Mouse (Mus musculus) spleen, postnatal 0 days (tissue): ENCODE results near the gene Tspan1. TPM values are rescaled to one million over a fixed set of nuclear protein-coding genes. Genes with fewer than 3 reads are reported as not detected.

Experiments
- polyA plus RNA-seq: library from polyadenylated mRNA; unstranded; fragments of >200 nt; fragmentation: Nextera tagmentation; extraction: Ambion mirVana; gene quantifications from 2 replicates; pipeline ENCODE4 v1.2.1, GENCODE M21; 2015

Tspan1 gene
- polyA plus RNA-seq: 0.08 and 0.14 TPM in 2 replicates

DNA sequence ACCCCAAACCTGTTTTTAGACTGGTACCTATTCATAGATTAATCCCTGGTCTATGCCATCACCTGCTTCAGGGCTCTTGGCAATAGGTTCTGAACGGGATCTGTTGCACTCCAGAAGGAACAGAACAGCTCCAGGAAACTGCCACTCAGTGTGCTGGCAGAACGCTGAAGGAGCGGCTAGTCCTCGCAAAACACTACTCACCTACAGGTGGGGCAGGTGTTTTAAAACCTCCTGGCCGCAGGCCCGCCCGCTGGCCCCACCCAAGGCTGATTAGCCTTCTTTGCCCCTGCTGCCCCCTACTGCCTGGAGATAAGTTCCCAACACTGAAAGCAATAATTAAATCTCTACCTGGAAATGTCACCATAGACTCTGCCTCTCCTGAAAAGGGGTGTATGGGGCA, at the start of gene Tspan1:
Gene Tspan1, minus strand, starts transcription at position 198 of the 400 bp plus-strand sequence.

DNA sequence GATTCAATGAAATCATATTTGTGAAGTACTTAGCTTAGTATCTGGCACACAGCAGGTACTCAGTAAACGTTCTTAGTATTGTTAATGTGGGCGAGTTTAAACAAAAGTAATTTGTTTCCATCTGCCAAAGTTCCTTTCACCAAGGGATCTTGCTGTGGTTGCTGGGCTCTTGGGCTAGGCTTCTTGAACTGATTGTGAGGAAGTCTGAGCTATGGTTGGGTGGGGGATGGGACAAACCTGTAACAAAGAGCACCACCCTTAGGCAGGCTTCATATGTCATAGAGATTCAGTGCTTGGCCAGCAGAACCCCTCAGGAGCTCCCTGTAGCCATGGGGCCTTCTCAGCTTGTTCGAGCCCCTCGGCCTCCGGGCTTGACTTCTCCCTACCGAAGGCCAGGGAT, 5.7 kb upstream of the Tspan1 start, which contains the start of the genes 1700042G07Rik and Gm49337:
Gene 1700042G07Rik, plus strand, starts transcription at position 301 of the 400 bp plus-strand sequence.
Gene Gm49337, plus strand, starts transcription at position 313 of the 400 bp plus-strand sequence.

DNA sequence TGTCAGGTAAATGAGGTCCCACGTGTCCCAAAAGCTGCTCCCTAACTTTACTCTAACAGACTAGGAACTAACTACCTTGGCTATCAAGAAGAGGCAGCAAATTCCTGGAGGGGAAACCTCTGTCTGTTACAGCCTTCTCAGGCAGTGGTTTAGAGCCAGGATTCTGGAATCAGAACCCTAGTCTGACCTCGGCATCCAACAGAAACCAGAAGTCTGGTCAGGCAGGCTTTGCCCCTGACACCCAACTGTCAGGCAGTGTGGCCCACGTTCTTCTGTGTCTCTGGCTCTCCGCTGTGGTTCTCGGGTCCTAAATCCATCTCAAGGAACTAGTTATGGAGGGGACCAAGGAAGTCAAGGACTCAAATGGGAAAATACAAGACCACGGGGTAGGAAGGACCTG, 16.2 kb downstream of the Tspan1 start, which contains the start of gene Lurap1:
Gene Lurap1, minus strand, starts transcription at position 101 of the 400 bp plus-strand sequence.

DNA sequence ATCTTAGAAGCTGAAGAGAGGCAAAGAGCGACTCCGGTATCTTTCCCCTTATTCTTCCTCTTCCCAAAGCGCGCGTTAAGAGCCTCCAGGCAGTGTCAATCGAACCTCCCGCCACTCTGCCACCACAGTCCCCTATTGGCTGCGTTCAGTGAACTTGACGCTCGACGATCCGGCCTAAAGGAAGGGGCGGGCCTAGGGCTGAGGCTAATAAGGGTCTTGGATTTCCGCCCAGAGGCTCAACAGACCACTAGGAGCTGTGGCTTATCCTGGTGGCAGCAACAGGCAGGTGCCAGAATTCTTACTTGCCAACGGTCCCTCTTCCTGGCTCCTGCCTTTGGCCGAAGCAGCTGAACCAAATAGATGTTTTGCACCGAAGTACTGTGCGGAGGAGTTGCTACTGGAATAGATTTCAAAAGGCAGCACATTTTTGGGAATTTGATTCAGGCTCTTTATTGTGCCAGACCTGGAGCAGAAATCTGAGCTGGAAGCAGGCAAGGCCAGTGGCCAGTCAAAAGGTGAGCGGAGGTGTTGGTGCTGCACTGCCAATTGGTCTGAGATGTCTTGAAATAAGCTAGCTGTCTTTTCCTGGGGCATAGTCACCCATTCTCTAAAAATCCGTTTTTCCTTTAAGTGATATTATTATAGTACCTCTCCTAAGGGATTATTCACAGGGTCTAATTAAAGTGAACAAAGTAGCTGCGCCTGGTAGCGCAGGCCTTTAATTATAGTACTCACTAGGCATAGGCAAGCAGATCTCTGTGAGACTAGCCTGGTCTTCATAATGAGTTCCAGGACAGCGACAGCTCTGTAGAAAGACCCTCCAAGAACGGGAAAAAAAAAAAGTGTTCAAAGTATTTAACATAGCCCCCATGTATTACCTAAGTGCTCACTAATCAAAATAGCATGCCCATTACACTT, 43.5 kb downstream of the Tspan1 start, which contains the start of the genes Rad54l and Pomgnt1:
Gene Rad54l, minus strand, starts transcription at position 89 of the 918 bp plus-strand sequence.
Gene Pomgnt1, plus strand, starts transcription at position 239 of the 918 bp plus-strand sequence.

Other genes with a start within 250 kb of the Tspan1 start
- gene Dmbx1, start 227.7 kb downstream of the Tspan1 start, polyA plus RNA-seq: not detected in 2 replicates
- gene Faah, start 149.7 kb downstream of the Tspan1 start, polyA plus RNA-seq: 0.67 and 1.1 TPM in 2 replicates
- 8.8 and 10.2 TPM in 2 replicates for gene Nsun4, start 113.7 kb downstream of the Tspan1 start, polyA plus RNA-seq
- 440 and 452 TPM in 2 replicates for gene Uqcrh, start 92.5 kb downstream of the Tspan1 start, polyA plus RNA-seq
- gene Lrrc41, start 92.3 kb downstream of the Tspan1 start, polyA plus RNA-seq: 23.9 and 24.7 TPM in 2 replicates
- gene Rad54l, start 43.9 kb downstream of the Tspan1 start, polyA plus RNA-seq: 34.5 and 37.3 TPM in 2 replicates
- gene Pomgnt1, start 43.8 kb downstream of the Tspan1 start, polyA plus RNA-seq: 14.7 and 15.3 TPM in 2 replicates
- gene Lurap1, start 16.3 kb downstream of the Tspan1 start, polyA plus RNA-seq: 0.41 and 0.53 TPM in 2 replicates
- gene 1700042G07Rik, start 5.8 kb upstream of the Tspan1 start, polyA plus RNA-seq: not detected in 2 replicates
- gene Gm49337, start 5.8 kb upstream of the Tspan1 start, polyA plus RNA-seq: not detected in 2 replicates
- 2.0 and 3.2 TPM in 2 replicates for gene Pik3r3, start 54.0 kb upstream of the Tspan1 start, polyA plus RNA-seq